Mouse (Mus musculus) stomach, adult 2 months (tissue): ENCODE measurements around the gene Olfr142. TPM values are rescaled to one million over a fixed set of nuclear protein-coding genes. Genes with fewer than 3 reads are reported as not detected.

Source experiments
- polyA plus RNA-seq: library from polyadenylated mRNA; depleted of rRNA; stranded (reverse); fragments of >200 nt; gene quantifications from 2 replicates; pipeline ENCODE4 v1.2.3, GENCODE M21; 2012; rRNA removed

Gene Olfr142
- polyA plus RNA-seq = not detected in 2 replicates

GRCm38 (mm10) chr2:90257492-90257891 is at the start of gene Olfr142:
Gene Olfr142, minus strand, starts transcription at chr2:90257592.

GRCm38 (mm10) chr2:90292741-90293140 is 35.3 kb upstream of the Olfr142 start, which contains the start of gene Olfr1272:
Gene Olfr1272, minus strand, starts transcription at chr2:90292841.

DNA sequence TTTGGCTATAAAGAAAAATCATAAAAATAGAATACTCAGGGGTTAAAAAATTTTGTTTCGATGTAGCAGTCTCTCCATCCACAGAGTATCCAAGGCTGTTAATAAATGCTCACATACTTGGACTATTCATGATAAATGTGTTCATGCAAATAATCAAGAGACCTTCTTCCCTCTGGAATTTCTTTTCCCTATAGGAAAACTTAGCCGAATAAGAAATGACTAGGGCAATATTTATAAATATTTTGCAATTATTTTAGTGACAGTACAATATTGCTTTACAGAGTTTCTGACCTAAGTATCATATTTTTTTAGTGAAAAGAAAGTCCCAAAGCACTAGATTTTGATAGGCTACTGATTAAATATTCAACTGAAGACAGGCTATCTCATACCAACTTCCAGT is 13.5 kb upstream of the Olfr142 start, which contains the start of gene Olfr1271:
Gene Olfr1271, minus strand, starts transcription at position 101 of the 400 bp plus-strand sequence.

GRCm38 (mm10) chr2:90224393-90224792 is 33.0 kb downstream of the Olfr142 start, which contains the start of gene Olfr1506:
Gene Olfr1506, minus strand, starts transcription at chr2:90224493.

Other genes with a start within 250 kb of the Olfr142 start
- gene Olfr1263, start 245.5 kb downstream of the Olfr142 start, polyA plus RNA-seq = not detected in 2 replicates
- gene Olfr1264, start 232.0 kb downstream of the Olfr142 start, polyA plus RNA-seq = not detected in 2 replicates
- not detected in 2 replicates for gene Olfr1265, start 222.3 kb downstream of the Olfr142 start, polyA plus RNA-seq
- not detected in 2 replicates for gene Olfr140, start 194.0 kb downstream of the Olfr142 start, polyA plus RNA-seq
- not detected in 2 replicates for gene Olfr1269, start 136.2 kb downstream of the Olfr142 start, polyA plus RNA-seq
- gene Olfr32, start 115.3 kb downstream of the Olfr142 start, polyA plus RNA-seq = not detected in 2 replicates
- not detected in 2 replicates for gene Olfr1270, start 104.5 kb downstream of the Olfr142 start, polyA plus RNA-seq
- gene Olfr1506, start 33.1 kb downstream of the Olfr142 start, polyA plus RNA-seq = not detected in 2 replicates
- gene Olfr1271, start 13.4 kb upstream of the Olfr142 start, polyA plus RNA-seq = not detected in 2 replicates
- not detected in 2 replicates for gene Olfr1272, start 35.2 kb upstream of the Olfr142 start, polyA plus RNA-seq
- gene Gm13769, start 64.6 kb upstream of the Olfr142 start, polyA plus RNA-seq = not detected in 2 replicates
- gene Olfr1274-ps, start 141.1 kb upstream of the Olfr142 start, polyA plus RNA-seq = not detected in 2 replicates